Comparison of ENCODE assay signal across 20 mouse cellular contexts in genomic region chr4:119968887-119969286, GRCm38 (mm10).
DNase-seq lines count a peak whose midpoint lies in the region; ATAC-seq and TF ChIP-seq lines count a peak whose summit lies in the region.
"Had no signal": no experiment of that assay in that cellular context is flagged by ENCODE, and none has a peak within 500 bp of the region (broad histone marks: within the 10 kb centered on the region; RNA-seq: fewer than 3 reads in every experiment).

No protein-coding gene starts in this region.

- WGBS in forebrain, postnatal 0 days = 77% methylated on average over 2 of the region's 2 CpGs
- WGBS in forebrain, embryonic 10.5 days = 84% methylated on average over 2 of the region's 2 CpGs
- 79% methylated on average over 2 of the region's 2 CpGs for WGBS in midbrain, embryonic 11.5 days
- 78% methylated on average over 2 of the region's 2 CpGs for WGBS in midbrain, embryonic 13.5 days

- no peak for ATAC-seq in forebrain, postnatal 0 days
- ATAC-seq in midbrain, embryonic 11.5 days (ENCODE audit: low FRiP score) = no peak
- ATAC-seq in midbrain, embryonic 13.5 days = no peak
- ATAC-seq: hindbrain, postnatal 0 days had no signal

- H3K9me3 ChIP-seq in forebrain, postnatal 0 days (ENCODE audit: low read length) = no peaks in the 10 kb centered on the region
- no peaks in the 10 kb centered on the region for H3K9me3 ChIP-seq in forebrain, embryonic 10.5 days
- no peaks in the 10 kb centered on the region for H3K9me3 ChIP-seq in midbrain, embryonic 11.5 days (ENCODE audit: control insufficient read depth, low read length)
- H3K9me3 ChIP-seq in midbrain, embryonic 13.5 days = no peaks in the 10 kb centered on the region
- H3K9me3 ChIP-seq: embryonic facial prominence, embryonic 12.5 days; heart, embryonic 15.5 days; hindbrain, embryonic 13.5 days had no signal

- peaks cover 32% of the 10 kb centered on the region for H3K4me1 ChIP-seq in forebrain, postnatal 0 days (ENCODE audit: insufficient read depth)
- H3K4me1 ChIP-seq in forebrain, embryonic 10.5 days = peaks cover 28% of the 10 kb centered on the region
- H3K4me1 ChIP-seq in midbrain, embryonic 11.5 days (ENCODE audit: control insufficient read depth, insufficient read depth, low read length) = peaks cover 3% of the 10 kb centered on the region; the same call in 1 of the 2 replicates
- H3K4me1 ChIP-seq in midbrain, embryonic 13.5 days (replicated peaks) = peaks cover 30% of the 10 kb centered on the region

- H3K27ac ChIP-seq in forebrain, postnatal 0 days (ENCODE audit: low read depth, low read length) = peak overlapping the region; percentile 90
- H3K27ac ChIP-seq in forebrain, embryonic 10.5 days = no peak overlapping the region
- no peak overlapping the region for H3K27ac ChIP-seq in midbrain, embryonic 11.5 days (ENCODE audit: low read depth, low read length)
- no peak overlapping the region for H3K27ac ChIP-seq in midbrain, embryonic 13.5 days

- no peak for TF ChIP-seq CTCF in forebrain, postnatal 0 days (IDR thresholded peaks at IDR 0.05; ENCODE audit: low read depth)

- H3K4me3 ChIP-seq in forebrain, postnatal 0 days (ENCODE audit: low read depth, low read length) = no peak overlapping the region
- no peak overlapping the region for H3K4me3 ChIP-seq in forebrain, embryonic 10.5 days
- H3K4me3 ChIP-seq in midbrain, embryonic 11.5 days (ENCODE audit: low read depth, low read length) = no peak overlapping the region
- no peak overlapping the region for H3K4me3 ChIP-seq in midbrain, embryonic 13.5 days (replicated peaks)
- H3K4me3 ChIP-seq: embryonic facial prominence, embryonic 12.5 days; heart, embryonic 15.5 days; hindbrain, embryonic 13.5 days had no signal

- H3K36me3 ChIP-seq in forebrain, postnatal 0 days (ENCODE audit: insufficient read depth) = no peaks in the 10 kb centered on the region
- H3K36me3 ChIP-seq in forebrain, embryonic 10.5 days (replicated peaks) = no peaks in the 10 kb centered on the region
- H3K36me3 ChIP-seq in midbrain, embryonic 11.5 days (ENCODE audit: control insufficient read depth, insufficient read depth, low read length) = no peaks in the 10 kb centered on the region
- no peaks in the 10 kb centered on the region for H3K36me3 ChIP-seq in midbrain, embryonic 13.5 days
- H3K36me3 ChIP-seq: embryonic facial prominence, embryonic 12.5 days; heart, embryonic 15.5 days; hindbrain, embryonic 13.5 days had no signal

- H3K4me2 ChIP-seq in forebrain, postnatal 0 days (ENCODE audit: low read depth) = no peak overlapping the region
- H3K4me2 ChIP-seq in midbrain, embryonic 11.5 days = no peak overlapping the region
- no peak overlapping the region for H3K4me2 ChIP-seq in midbrain, embryonic 13.5 days (replicated peaks)
- H3K4me2 ChIP-seq: embryonic facial prominence, embryonic 12.5 days; heart, embryonic 11.5 days; heart, embryonic 15.5 days; hindbrain, embryonic 13.5 days had no signal

- H3K27me3 ChIP-seq in forebrain, postnatal 0 days (ENCODE audit: insufficient read depth, low read length) = no peaks in the 10 kb centered on the region
- peaks cover 7% of the 10 kb centered on the region for H3K27me3 ChIP-seq in forebrain, embryonic 10.5 days (ENCODE audit: poor library complexity, severe bottlenecking)
- H3K27me3 ChIP-seq in midbrain, embryonic 11.5 days (ENCODE audit: control insufficient read depth, insufficient read depth, low read length) = no peaks in the 10 kb centered on the region
- H3K27me3 ChIP-seq in midbrain, embryonic 13.5 days = no peaks in the 10 kb centered on the region

- no peak overlapping the region for H3K9ac ChIP-seq in forebrain, postnatal 0 days
- no peak overlapping the region for H3K9ac ChIP-seq in midbrain, embryonic 11.5 days (ENCODE audit: low read length)
- H3K9ac ChIP-seq in midbrain, embryonic 13.5 days (replicated peaks) = no peak overlapping the region
- H3K9ac ChIP-seq: embryonic facial prominence, embryonic 12.5 days; heart, embryonic 15.5 days had no signal

- DNase-seq in cerebellum, adult 9-11 months = peak; percentile 44
- no peak for DNase-seq in cerebellum, adult 8-10 months
- no peak for DNase-seq in forebrain, postnatal 0 days
- no peak for DNase-seq in forebrain, embryonic 10.5 days (ENCODE audit: extremely low spot score, low spot score)
- peak; percentile 53 for DNase-seq in midbrain, embryonic 11.5 days (ENCODE audit: low spot score, missing footprints)
- no peak for DNase-seq in ovary, postnatal 36 days (ENCODE audit: low spot score)
- DNase-seq: adrenal gland, adult 8-10 months; adrenal gland, postnatal 36 days; cerebellum, adult 11 months; cerebellum, postnatal 14 days; gastrocnemius, postnatal 36 days; heart, adult 18-20 months; heart, postnatal 14 days; kidney, adult 11 months had no signal

Comparison
In these comparisons a context has a peak if more than half of its experiments do, and no peak if none do; other contexts are left out.
1. DNase-seq: peak in cerebellum, adult 9-11 months (single experiment) and midbrain, embryonic 11.5 days (single experiment); none in cerebellum, adult 8-10 months (single experiment), forebrain, postnatal 0 days (single experiment), forebrain, embryonic 10.5 days (single experiment) and ovary, postnatal 36 days (single experiment).